Mouse (Mus musculus) spleen, adult 2 months (tissue): ENCODE measurements around the gene Cul9. TPM values are rescaled to one million over a fixed set of nuclear protein-coding genes. Genes with fewer than 3 reads are reported as not detected.

Experiments
- DNase-seq, 2 experiments: peaks; one replicate each; pipeline versions ENCODE4 v3.0.0 to v3.0.0-alpha.2; 2012 to 2021; ENCODE audit warnings: low spot score in 2 of 2, low read depth in 1 of 2
- H3K27ac ChIP-seq: fragments of 200-500 bp; 2 replicates; pipeline ENCODE4 v1.5.1; 2012; ENCODE audit warnings: low read length, inconsistent platforms; ENCODE audit not compliant: insufficient read depth
- H3K27me3 ChIP-seq: fragments of 200-500 bp; 2 replicates; pipeline ENCODE4 v1.6.1; 2012; ENCODE audit warnings: mild to moderate bottlenecking, moderate library complexity, low read length, inconsistent platforms; ENCODE audit not compliant: control insufficient read depth, insufficient read depth
- H3K36me3 ChIP-seq: fragments of 200-500 bp; 2 replicates; pipeline ENCODE4 v1.6.1; 2012; ENCODE audit warnings: mild to moderate bottlenecking, low read length, inconsistent platforms; ENCODE audit not compliant: control insufficient read depth, insufficient read depth
- H3K4me1 ChIP-seq: fragments of 200-500 bp; 2 replicates; pipeline ENCODE4 v1.6.1; 2011; ENCODE audit warnings: inconsistent platforms; ENCODE audit not compliant: control insufficient read depth, insufficient read depth, insufficient read length
- H3K4me3 ChIP-seq: fragments of 200-500 bp; 2 replicates; pipeline ENCODE4 v1.5.1; 2011; ENCODE audit warnings: mild to moderate bottlenecking, inconsistent platforms; ENCODE audit not compliant: insufficient read depth, insufficient read length; ENCODE audit errors: extremely low read depth
- CTCF ChIP-seq: fragments of 200-500 bp; IDR thresholded peaks from 2 replicates; pipeline ENCODE4 v1.5.1; 2011; ENCODE audit warnings: mild to moderate bottlenecking, inconsistent platforms; ENCODE audit not compliant: insufficient read depth, insufficient read length, insufficient replicate concordance; ENCODE audit errors: extremely low read depth
- POLR2A ChIP-seq: fragments of 200-500 bp; IDR thresholded peaks from 2 replicates; pipeline ENCODE4 v1.6.1; 2011; ENCODE audit warnings: low read depth, low read length, inconsistent platforms
- WGBS: fragments of 180-500 bp; shearing (Covaris S2); methylation state at CpG from one replicate; pipeline ENCODE4 v1.1.7; 2018; 5-methylcytosine and 5-hydroxymethylcytosine counted together
- polyA plus RNA-seq: library from polyadenylated mRNA; depleted of rRNA; stranded (reverse); fragments of >200 nt; gene quantifications from 2 replicates; pipeline ENCODE4 v1.2.3, GENCODE M21; 2012

Cul9 gene
- polyA plus RNA-seq, 1 experiment, result 16.2 TPM

DNA sequence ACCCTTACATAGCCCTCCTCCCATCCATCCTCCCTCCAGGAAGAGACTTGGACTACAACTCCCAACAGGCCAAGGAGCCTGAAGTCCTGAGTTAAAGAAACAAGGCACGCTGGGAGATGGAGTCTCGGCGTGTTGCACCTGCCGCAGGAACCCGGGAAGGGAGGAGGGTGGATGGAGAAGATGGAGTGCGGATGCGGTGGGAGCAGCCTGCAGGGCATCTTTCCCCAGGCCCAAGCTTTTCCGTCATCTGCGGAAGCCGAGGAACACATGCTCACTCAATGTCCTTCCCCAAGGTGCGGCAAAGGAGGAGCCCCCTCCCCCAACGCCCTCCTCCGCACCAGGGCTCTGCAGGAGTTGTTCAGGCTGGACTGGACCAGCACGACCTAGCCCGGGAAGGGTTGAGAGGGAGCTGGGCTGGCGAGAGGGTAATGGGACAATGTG, 62.6 kb downstream of the Cul9 start:
- no peak for DNase-seq
- H3K27ac ChIP-seq, result no peak overlapping the region
- 3% methylated on average over 16 of the region's 16 CpGs for WGBS
- peaks cover 5% of the 10 kb centered on the region for H3K4me1 ChIP-seq
- peak overlapping the region; percentile 51 for H3K4me3 ChIP-seq
- TF ChIP-seq POLR2A (no peak), CTCF (no peak)
- peaks cover 11% of the 10 kb centered on the region for H3K27me3 ChIP-seq
- H3K36me3 ChIP-seq, result no peaks in the 10 kb centered on the region

DNA sequence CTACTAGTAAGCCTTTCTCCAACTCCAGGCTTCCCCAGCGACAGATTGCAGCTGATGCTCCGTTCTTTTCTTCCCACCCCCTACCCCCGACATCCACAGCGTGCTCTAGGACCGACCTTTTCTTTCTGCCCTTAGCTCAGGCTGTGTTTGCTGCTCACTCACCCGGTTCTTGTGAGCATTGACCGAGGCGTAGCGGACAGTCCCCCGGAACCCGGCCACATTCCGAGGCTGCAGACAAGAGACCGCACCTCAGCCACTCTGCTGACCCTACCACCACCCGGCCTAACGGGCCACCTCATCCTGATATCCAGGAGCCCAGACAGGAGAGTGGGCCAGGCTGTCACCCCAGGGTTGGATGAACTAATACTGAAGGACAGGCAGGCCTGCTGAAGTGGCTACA, 68.9 kb downstream of the Cul9 start:
- no peaks in the 10 kb centered on the region for H3K27me3 ChIP-seq
- no peak for DNase-seq
- H3K4me1 ChIP-seq, result no peaks in the 10 kb centered on the region
- no peak overlapping the region for H3K27ac ChIP-seq
- WGBS, result 91% methylated on average over 15 of the region's 15 CpGs
- H3K36me3 ChIP-seq, result no peaks in the 10 kb centered on the region
- no peak overlapping the region for H3K4me3 ChIP-seq
- TF ChIP-seq POLR2A, result no peak
- no peak for TF ChIP-seq CTCF

GRCm38 (mm10) chr17:46476601-46477000, 69.6 kb downstream of the Cul9 start:
- no peak for TF ChIP-seq CTCF
- no peak for TF ChIP-seq POLR2A
- no peaks in the 10 kb centered on the region for H3K27me3 ChIP-seq
- WGBS, result 71% methylated on average over 8 of the region's 8 CpGs
- H3K27ac ChIP-seq, result no peak overlapping the region
- H3K4me1 ChIP-seq, result no peaks in the 10 kb centered on the region
- H3K36me3 ChIP-seq, result no peaks in the 10 kb centered on the region
- no peak overlapping the region for H3K4me3 ChIP-seq
- DNase-seq, result no peak

- 88% methylated on average over 9 of the region's 9 CpGs for WGBS
Measured at GRCm38 (mm10) chr17:46467830-46468229, 78.4 kb downstream of the Cul9 start.

DNA sequence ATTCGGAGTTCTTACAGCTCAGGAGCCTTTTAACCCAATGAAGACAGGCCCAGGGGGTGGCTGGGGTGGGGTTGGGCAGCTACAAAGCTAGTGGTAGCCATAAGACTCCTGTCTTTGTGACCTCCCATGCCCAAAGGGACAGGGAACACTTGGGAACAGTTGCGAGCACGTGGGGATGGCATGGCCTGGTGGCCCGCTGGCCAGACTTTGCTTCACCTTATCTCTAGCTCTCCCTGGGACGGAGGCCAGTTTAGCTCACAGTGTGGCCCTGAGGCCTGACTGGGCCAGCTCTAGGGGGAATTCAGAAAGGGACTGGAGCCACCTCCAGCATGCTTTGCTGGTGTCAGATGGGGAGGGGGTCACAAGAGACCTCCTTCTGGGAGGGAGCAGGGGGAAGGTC, 84.0 kb downstream of the Cul9 start:
- H3K4me1 ChIP-seq, result no peaks in the 10 kb centered on the region
- H3K27me3 ChIP-seq, result peaks cover 7% of the 10 kb centered on the region; the same call in 1 of the 2 replicates
- H3K27ac ChIP-seq, result no peak overlapping the region
- H3K36me3 ChIP-seq, result no peaks in the 10 kb centered on the region
- TF ChIP-seq POLR2A, result no peak
- no peak for TF ChIP-seq CTCF
- no peak overlapping the region for H3K4me3 ChIP-seq
- WGBS, result 91% methylated on average over 5 of the region's 5 CpGs
- DNase-seq, result no peak

More at GRCm38 (mm10) chr17:46467830-46468229, 78.4 kb downstream of the Cul9 start:
- no peak overlapping the region for H3K4me3 ChIP-seq
- H3K36me3 ChIP-seq, result no peaks in the 10 kb centered on the region
- no peak for DNase-seq
- no peak for TF ChIP-seq CTCF
- no peak for TF ChIP-seq POLR2A
- H3K27ac ChIP-seq, result no peak overlapping the region
- no peaks in the 10 kb centered on the region for H3K4me1 ChIP-seq
- H3K27me3 ChIP-seq, result no peaks in the 10 kb centered on the region

DNA sequence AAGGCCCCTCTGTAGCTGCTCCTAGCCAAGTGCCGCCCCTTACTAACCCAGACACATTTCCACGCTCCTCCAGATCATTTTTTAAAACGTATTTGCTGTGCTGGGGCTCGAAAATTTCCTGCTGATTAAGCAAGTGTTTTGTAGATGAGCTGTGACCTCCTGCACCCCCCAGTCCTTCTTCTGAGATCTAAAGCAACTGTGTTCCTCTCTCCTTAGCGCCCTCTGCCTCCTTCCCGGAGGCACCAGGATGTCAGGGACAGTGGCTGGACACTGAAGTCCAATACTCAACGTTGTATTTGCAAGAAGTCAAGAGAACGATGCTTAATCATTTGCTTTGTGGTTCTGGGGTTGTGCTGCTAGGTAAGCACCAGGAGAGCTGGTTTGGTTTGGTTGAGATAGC, 84.8 kb downstream of the Cul9 start:
- H3K4me3 ChIP-seq, result no peak overlapping the region
- TF ChIP-seq CTCF (no peak), POLR2A (no peak)
- peaks cover 7% of the 10 kb centered on the region for H3K27me3 ChIP-seq
- no peak overlapping the region for H3K27ac ChIP-seq
- DNase-seq, result no peak
- H3K36me3 ChIP-seq, result no peaks in the 10 kb centered on the region
- no peaks in the 10 kb centered on the region for H3K4me1 ChIP-seq
- 14% methylated on average over 8 of the region's 8 CpGs for WGBS

GRCm38 (mm10) chr17:46460673-46461072, 85.5 kb downstream of the Cul9 start:
- H3K27ac ChIP-seq, result no peak overlapping the region
- TF ChIP-seq POLR2A (no peak), CTCF (no peak)

More at GRCm38 (mm10) chr17:46460673-46461072, 85.5 kb downstream of the Cul9 start:
- H3K27me3 ChIP-seq, result peaks cover 12% of the 10 kb centered on the region
- no peak for DNase-seq
- H3K4me1 ChIP-seq, result no peaks in the 10 kb centered on the region
- H3K36me3 ChIP-seq, result no peaks in the 10 kb centered on the region
- no peak overlapping the region for H3K4me3 ChIP-seq
- WGBS, result 2% methylated on average over 32 of the region's 32 CpGs
